8 mouse cellular contexts compared by ENCODE assay signal in the genomic region with DNA sequence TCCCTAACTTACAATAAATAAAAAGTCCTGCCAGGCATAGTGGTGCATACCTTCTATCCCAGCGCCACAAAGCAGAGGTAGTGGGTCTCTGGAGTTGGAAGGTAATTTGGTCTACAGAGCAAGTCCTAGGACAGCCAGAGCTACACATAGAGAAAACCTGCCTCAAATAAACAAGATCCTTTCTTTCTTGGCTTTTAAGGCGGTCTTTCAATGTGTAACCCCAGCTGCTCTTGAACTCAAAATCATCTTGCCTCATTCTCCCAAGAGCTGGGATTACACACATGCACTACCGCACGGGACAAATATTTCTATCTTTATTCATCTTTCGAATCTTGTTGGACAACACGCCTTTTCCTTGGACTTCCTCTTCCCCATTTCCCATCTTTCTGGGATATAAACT. TPM values are rescaled to one million over a fixed set of nuclear protein-coding genes. Genes with fewer than 3 reads are reported as not detected.
DNase-seq lines count a peak whose midpoint lies in the region; ATAC-seq and TF ChIP-seq lines count a peak whose summit lies in the region.

No protein-coding gene starts in this region.

- no peak for TF ChIP-seq CTCF in kidney, adult 2 months (conservative IDR thresholded peaks at IDR 0.05; ENCODE audit: insufficient read depth, insufficient read length, low read depth, low read length)

- H3K9ac ChIP-seq in embryonic facial prominence, embryonic 11.5 days (replicated peaks; ENCODE audit: low read length) = no peak overlapping the region; the same call in 1 of the 2 replicates
- H3K9ac ChIP-seq in intestine, embryonic 14.5 days (ENCODE audit: low read length) = peak overlapping the region; percentile 95

- 30% methylated on average over 6 of the region's 6 CpGs for WGBS in kidney, adult 2 months
- 83% methylated on average over 6 of the region's 6 CpGs for WGBS in embryonic facial prominence, embryonic 11.5 days
- WGBS in intestine, embryonic 14.5 days = 59% methylated on average over 6 of the region's 6 CpGs

- no peaks in the 10 kb centered on the region for H3K27me3 ChIP-seq in kidney, adult 2 months (replicated peaks; ENCODE audit: control insufficient read depth, insufficient read depth, low read length)
- no peaks in the 10 kb centered on the region for H3K27me3 ChIP-seq in embryonic facial prominence, embryonic 11.5 days (ENCODE audit: control insufficient read depth, insufficient read depth, low read length)
- H3K27me3 ChIP-seq in intestine, embryonic 14.5 days (replicated peaks; ENCODE audit: control insufficient read depth, insufficient read depth, low read length) = no peaks in the 10 kb centered on the region
- no peaks in the 10 kb centered on the region for H3K27me3 ChIP-seq in myocyte (ENCODE audit: control insufficient read depth, insufficient read depth, insufficient read length)

- TF ChIP-seq POLR2A in kidney, adult 2 months (IDR thresholded peaks at IDR 0.05; ENCODE audit: low read depth, low read length) = no peak
- TF ChIP-seq POLR2A in myocyte (IDR thresholded peaks at IDR 0.05; ENCODE audit: insufficient read length, low read depth) = no peak

- H3K9me3 ChIP-seq in embryonic facial prominence, embryonic 11.5 days (replicated peaks; ENCODE audit: control insufficient read depth, low read length) = no peaks in the 10 kb centered on the region
- H3K9me3 ChIP-seq in intestine, embryonic 14.5 days (ENCODE audit: control insufficient read depth, low read length) = no peaks in the 10 kb centered on the region

- peaks cover 46% of the 10 kb centered on the region for H3K79me2 ChIP-seq in myocyte (ENCODE audit: control insufficient read depth, insufficient read depth)

- peak overlapping the region; percentile 25 for H3K4me3 ChIP-seq in kidney, adult 2 months (ENCODE audit: insufficient read depth, low read depth, low read length)
- peak overlapping the region; percentile 87 for H3K4me3 ChIP-seq in embryonic facial prominence, embryonic 11.5 days (ENCODE audit: low read depth, low read length)
- H3K4me3 ChIP-seq in intestine, embryonic 14.5 days (ENCODE audit: low read depth, low read length) = peak overlapping the region; percentile 88
- peak overlapping the region; percentile 81 for H3K4me3 ChIP-seq in myocyte

- peaks cover 38% of the 10 kb centered on the region for H3K4me1 ChIP-seq in kidney, adult 2 months (ENCODE audit: control insufficient read depth, insufficient read depth, low read length)
- no peaks in the 10 kb centered on the region for H3K4me1 ChIP-seq in embryonic facial prominence, embryonic 11.5 days (ENCODE audit: control insufficient read depth, insufficient read depth, low read length)
- H3K4me1 ChIP-seq in intestine, embryonic 14.5 days (replicated peaks; ENCODE audit: control insufficient read depth, insufficient read depth, low read length) = peaks cover 24% of the 10 kb centered on the region

- no peak for ATAC-seq in embryonic facial prominence, embryonic 11.5 days (replicated peaks; ENCODE audit: insufficient number of reproducible peaks, low FRiP score, low TSS enrichment, low read depth)
- ATAC-seq in intestine, embryonic 14.5 days (replicated peaks; ENCODE audit: low FRiP score, low TSS enrichment, low read depth) = no peak

- H3K27ac ChIP-seq in kidney, adult 2 months (ENCODE audit: insufficient read depth, low read depth, low read length) = peak overlapping the region; percentile 100
- H3K27ac ChIP-seq in embryonic facial prominence, embryonic 11.5 days (replicated peaks; ENCODE audit: low read depth, low read length) = no peak overlapping the region
- H3K27ac ChIP-seq in intestine, embryonic 14.5 days (ENCODE audit: low read depth) = peak overlapping the region; percentile 95

- H3ac ChIP-seq in myocyte (ENCODE audit: control insufficient read depth, insufficient read length) = peak overlapping the region; percentile 72

- H3K4me2 ChIP-seq in embryonic facial prominence, embryonic 11.5 days (ENCODE audit: low read depth, low read length) = peak overlapping the region; percentile 80
- peak overlapping the region; percentile 71 for H3K4me2 ChIP-seq in intestine, embryonic 14.5 days (ENCODE audit: low read length)
- peak overlapping the region; percentile 95 for H3K4me2 ChIP-seq in myocyte (ENCODE audit: low read depth)

- H3K36me3 ChIP-seq in kidney, adult 2 months (ENCODE audit: control insufficient read depth, insufficient read depth, low read length) = no peaks in the 10 kb centered on the region
- no peaks in the 10 kb centered on the region for H3K36me3 ChIP-seq in embryonic facial prominence, embryonic 11.5 days (replicated peaks; ENCODE audit: control insufficient read depth, insufficient read depth, low read depth, low read length)
- no peaks in the 10 kb centered on the region for H3K36me3 ChIP-seq in intestine, embryonic 14.5 days (ENCODE audit: control insufficient read depth, insufficient read depth, low read length)
- H3K36me3 ChIP-seq in myocyte (ENCODE audit: control insufficient read depth, insufficient read depth) = no peaks in the 10 kb centered on the region

- DNase-seq in kidney, adult 2 months = no peak
- DNase-seq in kidney, postnatal 4 days = no peak
- DNase-seq in embryonic facial prominence, embryonic 11.5 days (ENCODE audit: low spot score) = no peak
- no peak for DNase-seq in intestine, embryonic 14.5 days (ENCODE audit: low spot score)
- no peak for DNase-seq in right cerebral cortex, postnatal 36 days (ENCODE audit: low spot score in 2 of 2)
- DNase-seq in cerebellum, adult 9-11 months = no peak
- no peak for DNase-seq in testis, postnatal 10 days (ENCODE audit: low spot score)

TF ChIP-seq in myocyte, 11 proteins besides CTCF, POLR2A, EP300 and RAD21:
- TF ChIP-seq USF1 (IDR thresholded peaks at IDR 0.05; ENCODE audit: low read depth) = no peak
- no peak for TF ChIP-seq MAX (IDR thresholded peaks at IDR 0.05; ENCODE audit: low read depth)
- TF ChIP-seq MYOD1 (IDR thresholded peaks at IDR 0.05; ENCODE audit: control insufficient read depth in 1 of 3, insufficient read length in 2 of 3, low read depth in 2 of 3) = no peak
- no peak for TF ChIP-seq REST (IDR thresholded peaks at IDR 0.05; ENCODE audit: insufficient read depth, insufficient read length)
- no peak for TF ChIP-seq TCF3 (IDR thresholded peaks at IDR 0.05; ENCODE audit: insufficient read length, low read depth)
- no peak for TF ChIP-seq MYOG (IDR thresholded peaks at IDR 0.05; ENCODE audit: control insufficient read depth in 1 of 3, insufficient read depth in 1 of 3, insufficient read length in 2 of 3, low read depth in 2 of 3)
- no peak for TF ChIP-seq SRF (IDR thresholded peaks at IDR 0.05; ENCODE audit: control insufficient read depth, insufficient read length, low read depth)
- TF ChIP-seq TCF12 (IDR thresholded peaks at IDR 0.05; ENCODE audit: insufficient read depth, poor library complexity, severe bottlenecking) = no peak
- TF ChIP-seq E2F4 (IDR thresholded peaks at IDR 0.05; ENCODE audit: insufficient read depth) = no peak
- TF ChIP-seq CEBPB (IDR thresholded peaks at IDR 0.05; ENCODE audit: insufficient read depth, poor library complexity, severe bottlenecking) = no peak
- no peak for TF ChIP-seq POLR2AphosphoS2 (IDR thresholded peaks at IDR 0.05; ENCODE audit: insufficient read length, low read depth)

RNA-seq across cellular contexts. Expression of gene Zfp592, which starts 1.4 kb away (rescaled TPM):
- 16.9 and 17.4 TPM in 2 replicates for polyA plus RNA-seq in kidney, adult 2 months (2012; rRNA removed)
- 10.2 and 10.9 TPM in 2 replicates for polyA plus RNA-seq in embryonic facial prominence, embryonic 11.5 days (2014; fragmentation: Nextera tagmentation; extraction: Ambion mirVana)
- polyA plus RNA-seq in intestine, embryonic 14.5 days (2014; fragmentation: Nextera tagmentation; extraction: Ambion mirVana) = 14.7 and 16.3 TPM in 2 replicates
- 11.9 TPM for polyA plus RNA-seq in myocyte (2012; fragmentation: generic; extraction: Trizol)

RNA-seq across cellular contexts. Expression of gene Sec11a, which starts 44.5 kb away (rescaled TPM):
- polyA plus RNA-seq in kidney, adult 2 months (2012; rRNA removed) = 64.0 and 93.1 TPM in 2 replicates
- polyA plus RNA-seq in embryonic facial prominence, embryonic 11.5 days (2014; fragmentation: Nextera tagmentation; extraction: Ambion mirVana) = 220 and 231 TPM in 2 replicates
- 218 and 221 TPM in 2 replicates for polyA plus RNA-seq in intestine, embryonic 14.5 days (2014; fragmentation: Nextera tagmentation; extraction: Ambion mirVana)
- 95.7 TPM for polyA plus RNA-seq in myocyte (2012; fragmentation: generic; extraction: Trizol)

Comparison
In these comparisons a context has a peak if more than half of its experiments do, and no peak if none do; other contexts are left out.
1. H3K4me3 ChIP-seq: peak in every context shown above with its lines; median percentile 88 in intestine, embryonic 14.5 days; 87 in embryonic facial prominence, embryonic 11.5 days; 81 in myocyte; 25 in kidney, adult 2 months.